Mouse (Mus musculus): ENCODE measurements around the gene Gm20517.

DNA sequence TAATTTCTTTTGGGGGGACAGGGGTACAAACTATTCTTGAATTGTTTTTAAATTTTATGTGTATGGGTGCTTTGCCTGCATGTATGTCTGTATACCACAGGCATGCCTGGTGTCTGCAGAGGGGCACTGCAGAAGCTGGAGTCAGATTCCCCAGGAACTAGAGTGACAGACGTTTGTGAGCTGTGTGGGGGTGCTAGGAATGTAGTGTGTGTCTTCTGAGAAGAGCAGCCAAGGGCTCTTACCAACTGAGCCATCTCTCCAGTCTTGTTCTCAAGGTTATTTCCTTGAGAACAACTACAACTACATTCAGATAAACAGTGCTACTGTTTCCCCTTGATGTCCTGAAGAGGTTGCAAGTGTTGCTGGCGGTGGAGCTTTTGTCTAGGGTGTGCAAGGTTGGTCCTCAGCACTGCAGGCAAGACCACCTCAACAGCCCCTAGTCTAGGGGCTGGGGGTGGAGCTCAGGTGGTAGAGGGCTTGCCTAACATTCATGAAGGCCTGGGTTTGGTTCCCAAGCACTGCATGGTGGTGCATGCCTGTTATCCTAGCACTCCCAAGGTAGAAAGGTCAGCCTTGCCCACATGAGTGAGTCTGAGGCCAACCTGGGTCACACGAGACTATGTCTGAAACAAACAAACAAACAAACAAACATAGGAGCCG lies 20.9 kb downstream of the Gm20517 start:
- no peak for TF ChIP-seq CTCF (IDR thresholded peaks at IDR 0.05; ENCODE audit: extremely low read depth, insufficient read length, insufficient replicate concordance, low read depth, low read length)
- TF ChIP-seq POLR2A (IDR thresholded peaks at IDR 0.05; ENCODE audit: low read depth, low read length): no peak
